Mouse (Mus musculus) Patski (cell line): Measurements from ENCODE around the gene Stk39. TPM values are rescaled to one million over a fixed set of nuclear protein-coding genes. Genes with fewer than 3 reads are reported as not detected.

Experiments used
- ATAC-seq: fragments of 100-300 bp; one replicate; pipeline ENCODE4 v1.8.0; 2021
- CTCF ChIA-PET: fragments of 350-600 bp; sonication (Branson Sonifier 250); formaldehyde crosslinking; loops from one replicate; lab custom pipeline; 2022; ENCODE audit warnings: inconsistent platforms; lab: Charles Lee
- POLR2A ChIA-PET: fragments of 350-600 bp; sonication (Branson Sonifier 250); formaldehyde crosslinking; loops from one replicate; lab custom pipeline; 2022; ENCODE audit warnings: antibody characterized with exemption, inconsistent platforms; lab: Charles Lee
- DNase-seq: peaks from one replicate; pipeline ENCODE4 v3.0.0-alpha.2; 2011; ENCODE audit warnings: low read depth, low spot score
- H3K27me3 ChIP-seq: fragments of 371-371 bp; one replicate; pipeline ENCODE4 v1.5.1; 2021
- CTCF ChIP-seq: fragments of 100-300 bp; IDR thresholded peaks from one replicate; pipeline ENCODE4 v1.5.1; 2021
- in situ Hi-C: fragments of 300-500 bp; cut with MboI; formaldehyde crosslinking; loops from 3 replicates; pipeline ENCODE4 v1.11.1; 2018; ENCODE audit warnings: low pct_unique_long_range_greater_than_20kb, mixed read lengths
- polyA plus RNA-seq: library from polyadenylated mRNA; unstranded; gene quantifications from one replicate; pipeline ENCODE4 v1.2.3, GENCODE M21; 2021

Stk39 gene
- polyA plus RNA-seq, 1 experiment from 2014 or later = 53.1 TPM

DNA sequence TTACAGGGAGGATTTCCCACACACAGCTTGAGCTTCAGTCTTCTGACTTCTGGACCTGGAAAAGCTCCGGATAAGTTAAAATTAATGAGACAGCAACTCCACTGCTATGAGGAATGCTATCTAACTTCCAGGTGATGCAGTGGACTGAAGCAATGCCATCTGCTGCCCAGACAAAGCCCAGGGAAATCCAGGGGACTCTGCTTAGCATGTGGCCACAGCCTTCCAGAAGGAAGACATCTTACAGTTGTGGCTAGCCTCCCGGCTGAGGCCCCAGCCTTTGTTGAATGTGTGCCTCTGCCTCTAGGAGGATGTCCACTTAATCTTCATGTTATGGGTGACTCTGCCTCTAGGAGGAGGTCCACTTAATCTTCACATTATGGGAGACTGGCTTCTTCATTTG, 243.0 kb downstream of the Stk39 start:
- H3K27me3 ChIP-seq = no peaks in the 10 kb centered on the region
- ChIA-PET POLR2A (interaction anchor here (0.6 kb wide), 1 partner anchor 16 kb away, joined by 3 read pairs; no protein-coding TSS in a partner anchor), CTCF (no interaction called here)
- in situ Hi-C loops = no loop called here
- ATAC-seq (peak; percentile 73), DNase-seq (peak; percentile 42)
- TF ChIP-seq CTCF = no peak

GRCm38 (mm10) chr2:68222227-68222873, 249.7 kb downstream of the Stk39 start:
- DNase-seq = peak; percentile 70
- CTCF ChIA-PET = interaction anchor here (0.9 to 1.7 kb wide), 4 partner anchors 8 to 136 kb away, joined by 3 to 6 read pairs (median 3); no protein-coding TSS in a partner anchor
- in situ Hi-C loops = no loop called here
- peak; percentile 97 for ATAC-seq
- TF ChIP-seq CTCF = no peak
- no peaks in the 10 kb centered on the region for H3K27me3 ChIP-seq
- POLR2A ChIA-PET = no interaction called here

DNA sequence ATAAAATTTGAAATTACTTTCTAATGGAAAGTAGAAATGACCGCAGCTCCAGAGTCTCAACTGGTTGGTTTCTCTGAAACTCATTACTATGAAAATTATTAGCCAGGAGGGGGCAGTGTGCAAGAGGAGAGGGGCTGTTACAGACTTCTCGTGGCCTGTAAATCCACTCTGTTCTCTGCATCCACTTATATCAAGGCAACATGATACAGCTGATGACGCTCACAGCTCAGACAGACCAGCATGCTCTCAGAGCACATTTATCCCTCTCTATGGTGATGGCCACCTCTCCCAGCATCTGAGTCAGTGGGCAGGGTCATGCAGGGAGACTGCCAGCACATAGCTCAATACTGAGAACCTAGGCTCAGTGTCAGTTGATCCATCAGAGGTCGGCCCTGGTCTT, 250.8 kb downstream of the Stk39 start:
- TF ChIP-seq CTCF = peak; percentile 41
- H3K27me3 ChIP-seq = no peaks in the 10 kb centered on the region
- in situ Hi-C loops = no loop called here

DNA sequence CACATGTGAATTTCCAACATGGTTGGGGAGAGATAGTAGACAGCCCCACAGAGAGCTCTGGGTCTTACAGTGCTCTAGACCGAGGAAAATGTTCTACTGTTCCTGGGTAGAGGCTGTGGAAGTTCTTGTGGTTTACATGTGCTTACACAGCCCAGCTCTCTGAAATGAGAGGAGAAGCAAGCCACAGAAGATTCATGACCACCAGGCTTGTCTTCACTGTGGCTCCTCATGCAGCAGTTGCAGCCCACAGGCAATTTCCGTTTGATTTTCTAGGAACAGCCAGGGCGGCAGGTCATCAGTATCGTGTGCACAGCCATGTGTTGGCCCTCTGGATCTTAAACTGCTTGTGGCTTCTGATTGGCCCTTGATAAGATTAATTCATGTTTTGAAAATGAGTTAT, 252.2 kb downstream of the Stk39 start:
- ChIA-PET CTCF (no interaction called here), POLR2A (no interaction called here)
- no peak for ATAC-seq

More for the DNA sequence above, 250.8 kb downstream of the Stk39 start:
- POLR2A ChIA-PET = no interaction called here
- ATAC-seq = no peak
- no peak for DNase-seq
- CTCF ChIA-PET = interaction anchor here (1.0 to 1.7 kb wide), 4 partner anchors 15 to 129 kb away, joined by 3 to 6 read pairs (median 3); no protein-coding TSS in a partner anchor

DNA sequence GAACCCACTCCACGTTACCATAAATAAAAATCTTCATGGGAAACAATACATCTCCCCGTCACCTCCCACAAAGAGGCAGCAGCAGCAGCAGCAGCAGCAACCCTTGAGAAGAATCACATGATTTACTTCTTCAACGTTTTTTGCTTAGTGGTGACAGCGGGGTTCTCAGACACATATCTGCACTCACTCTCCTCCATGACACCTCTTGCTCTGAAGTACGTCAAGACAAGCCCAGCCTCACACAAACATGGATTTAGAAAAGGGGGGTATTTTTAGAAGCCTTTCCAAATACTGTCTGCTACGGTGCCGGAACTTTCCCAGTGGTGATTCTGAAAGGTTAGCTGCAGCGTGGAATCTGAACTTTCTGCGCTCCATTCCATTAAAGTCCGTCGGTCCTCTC, 256.9 kb downstream of the Stk39 start:
- in situ Hi-C loops = no loop called here
- no peak for DNase-seq
- ChIA-PET POLR2A (no interaction called here), CTCF (no interaction called here)
- no peaks in the 10 kb centered on the region for H3K27me3 ChIP-seq
- ATAC-seq = no peak
- TF ChIP-seq CTCF = no peak

More for the DNA sequence above, 252.2 kb downstream of the Stk39 start:
- no peaks in the 10 kb centered on the region for H3K27me3 ChIP-seq
- in situ Hi-C loops = no loop called here
- no peak for DNase-seq
- TF ChIP-seq CTCF = no peak

DNA sequence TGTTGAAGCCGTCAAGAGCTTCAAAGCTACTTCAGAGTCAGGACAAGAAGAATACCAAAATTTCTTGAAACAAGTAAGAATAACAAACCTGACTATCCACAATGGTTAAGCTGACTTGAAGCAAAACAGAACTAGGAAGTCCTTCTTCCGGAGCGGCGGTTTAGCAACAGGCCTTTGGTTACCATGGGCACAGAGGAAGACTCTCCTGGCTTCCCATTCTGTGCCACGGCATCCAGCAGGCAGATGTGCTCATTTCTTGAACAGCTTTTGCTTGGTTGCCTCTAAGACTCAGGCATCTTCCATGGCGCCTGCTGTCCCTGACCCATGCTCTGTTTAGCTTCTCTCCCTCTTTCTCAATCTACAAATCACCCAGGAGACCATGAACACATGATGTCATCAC, 257.7 kb downstream of the Stk39 start:
- DNase-seq = no peak
- no peak for TF ChIP-seq CTCF
- H3K27me3 ChIP-seq = no peaks in the 10 kb centered on the region
- in situ Hi-C loops = no loop called here
- POLR2A ChIA-PET = no interaction called here
- CTCF ChIA-PET = interaction anchor here (1.3 kb wide), 1 partner anchor 8 kb away, joined by 3 read pairs; no protein-coding TSS in a partner anchor
- no peak for ATAC-seq

- ATAC-seq (no peak), DNase-seq (no peak)
- in situ Hi-C loops = no loop called here
These were observed 260.6 kb downstream of the Stk39 start for GRCm38 (mm10) chr2:68211443-68211842.

DNA sequence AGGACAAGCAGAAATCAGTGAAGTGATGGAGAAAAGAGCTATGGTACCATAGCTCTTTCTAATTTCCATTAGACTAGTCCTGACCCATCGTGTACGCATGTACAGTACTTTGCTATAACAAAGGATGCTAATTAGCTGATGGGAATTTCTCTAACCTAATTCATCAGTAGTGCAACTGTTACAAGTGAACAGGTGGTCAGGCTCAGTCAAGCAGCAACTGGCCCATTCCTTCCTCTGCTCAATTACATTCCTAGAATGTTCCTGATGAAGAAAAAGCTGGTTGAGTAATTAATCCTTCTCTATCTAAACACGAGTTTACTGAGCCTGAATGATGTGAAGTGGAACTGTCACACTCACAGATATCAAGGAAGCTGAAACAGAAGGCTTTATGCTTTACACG, 275.8 kb downstream of the Stk39 start:
- ChIA-PET CTCF (interaction anchor here (1.6 kb wide), 1 partner anchor 17 kb away, joined by 6 read pairs; no protein-coding TSS in a partner anchor), POLR2A (no interaction called here)
- no peak for TF ChIP-seq CTCF
- ATAC-seq (peak; percentile 51), DNase-seq (no peak)
- H3K27me3 ChIP-seq = no peaks in the 10 kb centered on the region
- in situ Hi-C loops = no loop called here

More at GRCm38 (mm10) chr2:68211443-68211842, 260.6 kb downstream of the Stk39 start:
- ChIA-PET POLR2A (no interaction called here), CTCF (interaction anchor here (0.6 kb wide), 1 partner anchor 303 kb away, joined by 4 read pairs; no protein-coding TSS in a partner anchor)
- TF ChIP-seq CTCF = no peak
- H3K27me3 ChIP-seq = no peaks in the 10 kb centered on the region

DNA sequence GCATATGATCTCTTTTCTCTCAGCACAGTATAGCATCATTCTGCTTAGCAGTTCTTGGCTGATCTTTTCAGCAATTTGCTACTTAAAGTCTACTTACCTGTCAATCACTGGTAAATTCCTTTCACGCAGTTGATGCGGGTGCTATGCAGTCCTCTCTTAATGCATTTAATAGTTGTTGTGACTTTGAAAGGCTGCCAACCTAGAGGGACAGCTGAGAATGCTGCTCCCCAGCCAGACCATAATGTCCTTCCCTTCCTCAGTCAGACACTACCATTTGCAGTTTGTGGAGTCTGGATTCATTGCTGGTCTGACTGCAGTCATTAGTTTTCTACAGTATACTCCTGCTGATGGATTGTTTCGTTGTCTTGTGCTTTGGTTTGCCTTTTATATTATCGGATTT, 277.6 kb downstream of the Stk39 start:
- ATAC-seq = no peak
- CTCF ChIA-PET = no interaction called here
- in situ Hi-C loops = no loop called here
- H3K27me3 ChIP-seq = no peaks in the 10 kb centered on the region
- no peak for TF ChIP-seq CTCF
- DNase-seq = no peak
- POLR2A ChIA-PET = no interaction called here

GRCm38 (mm10) chr2:68193465-68193837, 278.6 kb downstream of the Stk39 start:
- no peak for TF ChIP-seq CTCF
- no peaks in the 10 kb centered on the region for H3K27me3 ChIP-seq
- in situ Hi-C loops = no loop called here
- DNase-seq (no peak), ATAC-seq (no peak)
- CTCF ChIA-PET = interaction anchor here (0.8 kb wide), 1 partner anchor 10 kb away, joined by 3 read pairs; no protein-coding TSS in a partner anchor
- POLR2A ChIA-PET = no interaction called here

GRCm38 (mm10) chr2:68192605-68193464, 279.2 kb downstream of the Stk39 start:
- DNase-seq (no peak), ATAC-seq (no peak)
- ChIA-PET CTCF (no interaction called here), POLR2A (no interaction called here)
- in situ Hi-C loops = no loop called here
- no peaks in the 10 kb centered on the region for H3K27me3 ChIP-seq
- no peak for TF ChIP-seq CTCF
